Mouse (Mus musculus) gastrocnemius, adult 2 months (tissue): ENCODE results near the gene Stk26. TPM values are rescaled to one million over a fixed set of nuclear protein-coding genes. Genes with fewer than 3 reads are reported as not detected.

Experiments
- DNase-seq: peaks from one replicate; pipeline ENCODE4 v3.0.0; 2022
- H3K27ac ChIP-seq: fragments of 200-600 bp; 2 replicates; pipeline ENCODE4 v1.8.1; 2022; ENCODE audit warnings: mild to moderate bottlenecking
- H3K4me3 ChIP-seq: fragments of 200-600 bp; 2 replicates; pipeline ENCODE4 v1.8.1; 2022; ENCODE audit warnings: mild to moderate bottlenecking, moderate library complexity
- CTCF ChIP-seq: fragments of 200-600 bp; IDR thresholded peaks from 2 replicates; pipeline ENCODE4 v1.8.1; 2022; ENCODE audit warnings: antibody characterized with exemption, mild to moderate bottlenecking, moderate library complexity
- intact Hi-C: fragments of 180-260 bp; cut with DNase I; formaldehyde crosslinking; loops from one replicate; pipeline ENCODE4 v1.15.1; 2025
- long read RNA-seq, 2 experiments: library from polyadenylated mRNA; stranded (forward); transcript quantifications; one replicate each; pipeline ENCODE4 v2.0.0; 2021
- total RNA-seq, 2 experiments: library from RNA; stranded (reverse); gene quantifications; 2 replicates each; pipeline ENCODE4 v1.2.3; 2021

Gene Stk26
- 1 to 10 TPM; 1.9 TPM for total RNA-seq
- long read RNA-seq, experiment 1, partial matches to known transcripts, result 0 of 1 reads
- long read RNA-seq, experiment 1, other reads (novel, unspliced or antisense), result 0 of 1 reads
- long read RNA-seq, experiment 2, partial matches to known transcripts, result 1 of 1 reads
- long read RNA-seq, experiment 2, other reads (novel, unspliced or antisense), result 0 of 1 reads

DNA sequence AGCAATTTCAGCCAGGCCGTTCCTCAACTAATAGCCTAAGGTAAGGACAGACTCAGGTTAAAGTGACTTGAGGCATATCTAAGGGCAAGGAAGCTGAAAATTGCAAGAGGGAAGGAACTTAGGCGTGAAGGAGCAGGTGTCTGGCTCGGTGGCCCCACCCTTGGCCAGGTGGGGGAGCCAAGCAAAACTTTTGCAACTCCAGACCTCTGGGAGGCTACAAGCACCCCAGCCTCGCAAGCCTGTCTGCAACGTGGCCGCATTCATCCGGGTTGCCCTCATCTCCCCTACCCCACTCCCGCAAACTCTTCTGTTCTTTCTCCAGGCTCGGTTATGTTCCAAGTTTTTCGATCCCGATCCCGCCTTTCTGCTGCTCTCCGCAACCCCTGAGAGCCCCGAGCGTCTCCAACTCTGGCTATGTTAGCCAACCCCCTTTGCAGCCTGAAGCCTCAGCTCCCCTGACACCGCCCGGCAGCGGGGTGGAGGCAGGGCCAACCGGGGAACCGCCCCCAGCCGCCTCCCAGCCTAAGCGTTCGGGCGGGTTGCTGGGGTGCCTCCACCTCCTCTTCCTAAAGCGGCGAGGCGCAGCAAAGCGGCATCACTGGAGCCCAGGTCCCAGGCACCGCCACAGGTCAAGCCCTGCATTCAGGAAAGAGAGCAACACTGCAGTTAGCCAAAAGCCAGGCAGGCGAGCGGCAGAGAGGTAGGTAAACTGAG lies at the start of gene Stk26:
TSS of gene Stk26 (plus strand) at position 201 of the 714 bp plus-strand sequence.
- intact Hi-C loops, result no loop called here
- peak; percentile 12; the same call in 1 of the 2 replicates for TF ChIP-seq CTCF
- peak within 1 kb of the TSS; percentile 25; the same call in 1 of the 2 replicates for H3K27ac ChIP-seq
- H3K4me3 ChIP-seq, result peak within 1 kb of the TSS; percentile 75
- peak; percentile 78 for DNase-seq

DNA sequence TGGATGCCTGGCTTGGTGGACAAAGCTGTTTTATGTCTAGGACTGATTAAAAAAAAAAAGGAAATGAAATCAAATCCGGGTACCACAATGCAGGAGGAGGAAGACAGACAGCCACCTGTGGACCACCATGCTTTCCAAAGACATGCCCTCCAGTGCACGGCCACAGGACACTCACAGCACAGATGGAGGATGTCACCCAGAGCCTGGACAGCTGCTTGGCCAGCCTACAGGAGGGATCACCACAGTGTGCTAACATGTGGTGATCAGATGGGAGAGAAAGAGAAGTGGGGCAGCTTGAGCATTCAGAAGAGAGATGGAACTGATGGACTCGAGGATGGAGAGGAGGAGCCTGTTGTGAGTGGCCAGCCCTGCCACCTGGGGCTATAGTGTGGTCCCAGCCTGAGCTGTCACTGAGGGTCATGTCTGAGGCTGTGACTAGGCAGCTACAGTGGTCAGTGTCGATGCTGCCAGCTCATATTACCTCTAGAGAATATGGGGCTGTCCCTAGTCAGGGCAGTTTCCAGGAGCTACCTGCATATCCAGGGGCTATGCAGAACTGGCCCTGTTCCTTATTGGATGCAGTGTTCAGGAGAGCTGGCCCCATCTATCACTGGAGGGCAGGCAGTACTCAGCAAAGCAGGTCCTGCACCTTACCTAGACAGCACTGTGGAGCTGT lies 47.7 kb upstream of the Stk26 start:
- TF ChIP-seq CTCF, result no peak
- Histone ChIP-seq H3K27ac (no peak overlapping the region), H3K4me3 (no peak overlapping the region)
- intact Hi-C loops, result no loop called here
- DNase-seq, result no peak

DNA sequence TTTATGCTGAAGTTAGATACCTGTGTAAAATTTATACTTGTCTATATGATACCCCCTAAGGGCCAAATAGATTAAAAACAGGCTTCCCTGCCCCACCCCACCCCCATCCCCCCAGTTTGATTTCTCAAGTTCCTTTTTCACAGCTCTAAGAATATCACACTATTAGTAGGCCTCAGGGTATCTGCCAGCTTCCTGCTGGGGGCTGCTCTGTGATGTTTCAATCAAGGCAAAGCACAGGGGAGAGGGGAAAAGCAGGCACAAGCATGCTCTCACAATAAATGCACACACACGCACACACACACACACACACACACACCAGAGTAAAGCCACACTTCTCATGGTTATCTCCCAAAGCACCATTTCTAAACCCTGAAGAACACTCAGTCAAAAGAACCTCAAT lies 43.0 kb upstream of the Stk26 start:
- no peak for DNase-seq
- no peak for TF ChIP-seq CTCF
- intact Hi-C loops, result no loop called here
- Histone ChIP-seq H3K27ac (no peak overlapping the region), H3K4me3 (no peak overlapping the region)

DNA sequence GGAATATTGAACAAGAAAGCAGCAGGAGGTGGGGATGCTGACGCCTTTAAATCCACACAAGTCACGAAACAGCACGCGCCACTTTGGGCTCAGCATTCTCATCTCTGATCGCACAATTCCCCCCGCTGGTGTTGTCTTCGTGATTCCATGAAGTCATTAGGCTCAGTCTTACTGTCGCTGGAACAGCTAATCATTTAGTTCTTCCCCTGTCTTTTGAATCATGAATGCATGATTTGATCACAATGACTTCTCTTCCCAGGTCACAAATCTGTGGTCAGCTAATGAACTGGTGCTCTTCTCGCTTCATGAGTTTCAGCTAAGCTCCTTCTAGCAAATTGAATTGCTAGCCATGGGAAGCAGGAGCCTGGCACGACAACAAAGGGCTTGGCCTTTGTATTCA lies 42.3 kb upstream of the Stk26 start:
- no peak for TF ChIP-seq CTCF
- intact Hi-C loops, result no loop called here
- Histone ChIP-seq H3K27ac (no peak overlapping the region), H3K4me3 (no peak overlapping the region)
- no peak for DNase-seq

DNA sequence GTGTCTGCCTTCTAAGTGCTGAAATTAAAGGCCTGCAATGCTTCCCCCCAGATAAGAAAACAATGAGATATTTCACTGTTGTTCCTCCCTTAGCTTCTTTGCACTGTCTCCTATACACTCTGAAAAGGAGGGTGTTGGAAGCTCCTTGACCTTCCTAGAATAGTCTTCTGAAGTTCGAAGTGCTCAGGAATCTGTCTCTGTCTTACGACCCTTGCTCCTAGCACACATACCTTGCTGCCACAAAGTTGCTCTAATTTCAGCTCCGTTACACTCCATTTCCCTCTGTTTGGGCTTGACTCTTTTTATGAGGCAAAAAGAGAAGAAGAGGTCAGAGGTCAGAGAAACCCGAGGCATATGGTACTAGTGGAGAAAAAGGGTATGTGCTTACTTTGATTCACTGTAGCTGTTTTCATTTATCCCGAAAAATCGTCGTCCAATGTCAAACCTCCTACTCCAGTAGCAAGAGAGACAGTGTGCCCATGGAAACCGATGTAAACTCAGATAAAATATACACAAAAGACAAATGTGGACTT lies 41.1 kb upstream of the Stk26 start:
- Histone ChIP-seq H3K4me3 (no peak overlapping the region), H3K27ac (no peak overlapping the region)
- DNase-seq, result no peak
- intact Hi-C loops, result no loop called here
- no peak for TF ChIP-seq CTCF

DNA sequence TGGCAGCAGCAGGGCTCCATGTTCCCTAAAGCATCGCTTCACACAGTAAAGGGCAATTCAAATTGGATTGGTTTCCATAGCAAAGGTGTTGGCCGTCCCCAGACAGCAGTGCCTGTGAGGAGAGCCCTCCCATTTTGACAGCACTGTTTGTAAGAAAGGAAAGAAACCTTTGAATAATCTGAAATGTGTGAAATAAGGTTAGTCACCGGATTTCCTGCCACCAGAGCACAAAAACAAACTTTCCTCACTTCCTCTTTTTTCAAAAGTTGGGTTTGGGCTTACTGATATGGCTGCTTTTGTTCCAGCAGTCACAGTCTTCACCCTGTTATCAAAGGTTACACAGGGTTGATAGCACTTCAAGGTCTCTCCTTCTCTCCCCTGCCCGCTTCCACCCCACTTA lies 35.2 kb upstream of the Stk26 start:
- H3K27ac ChIP-seq, result no peak overlapping the region
- intact Hi-C loops, result no loop called here
- H3K4me3 ChIP-seq, result no peak overlapping the region
- no peak for TF ChIP-seq CTCF
- DNase-seq, result no peak

DNA sequence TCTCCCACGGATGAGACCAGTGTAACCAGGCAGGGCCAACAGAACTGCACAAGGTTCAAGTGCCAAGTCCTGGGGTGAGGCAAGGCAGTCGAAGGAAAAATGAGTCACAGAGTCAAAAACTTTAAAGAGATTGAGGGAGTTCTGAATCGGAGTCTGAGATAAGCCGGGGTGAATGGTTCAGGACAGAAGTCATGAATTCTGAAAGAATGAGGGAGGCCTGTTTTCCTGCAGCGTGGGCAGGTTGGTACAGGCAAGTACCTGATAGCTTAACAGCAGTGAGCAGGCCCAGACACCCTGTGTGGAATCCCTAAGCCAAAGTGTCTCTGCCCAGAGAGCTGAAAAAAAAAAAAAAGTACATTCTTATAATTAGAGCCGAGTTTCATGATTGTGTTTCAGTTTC lies 17.0 kb upstream of the Stk26 start:
- no peak for TF ChIP-seq CTCF
- intact Hi-C loops, result no loop called here
- DNase-seq, result no peak

DNA sequence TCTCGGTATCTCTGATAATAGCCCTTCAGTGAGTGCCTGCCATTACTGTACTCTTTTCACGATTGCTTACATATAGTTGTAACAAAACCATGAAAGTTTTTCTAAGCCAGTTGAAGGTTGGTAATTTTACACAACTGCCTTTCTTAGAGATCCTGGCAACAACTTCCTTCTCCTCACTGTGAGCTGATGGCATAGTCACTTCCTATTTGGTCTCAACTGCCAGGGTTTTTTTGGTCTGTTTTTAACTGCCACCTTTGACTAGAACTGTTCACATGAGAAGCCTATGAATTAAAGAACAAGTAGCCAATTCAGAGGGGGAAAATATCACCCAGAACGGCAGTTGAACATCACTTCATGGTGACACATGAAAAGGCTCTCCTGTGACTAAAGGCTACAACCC lies 5.3 kb upstream of the Stk26 start:
- Histone ChIP-seq H3K27ac (no peak overlapping the region), H3K4me3 (no peak overlapping the region)
- TF ChIP-seq CTCF, result no peak
- intact Hi-C loops, result no loop called here
- DNase-seq, result no peak

More for the DNA sequence above, 17.0 kb upstream of the Stk26 start:
- H3K4me3 ChIP-seq, result no peak overlapping the region
- H3K27ac ChIP-seq, result no peak overlapping the region

DNA sequence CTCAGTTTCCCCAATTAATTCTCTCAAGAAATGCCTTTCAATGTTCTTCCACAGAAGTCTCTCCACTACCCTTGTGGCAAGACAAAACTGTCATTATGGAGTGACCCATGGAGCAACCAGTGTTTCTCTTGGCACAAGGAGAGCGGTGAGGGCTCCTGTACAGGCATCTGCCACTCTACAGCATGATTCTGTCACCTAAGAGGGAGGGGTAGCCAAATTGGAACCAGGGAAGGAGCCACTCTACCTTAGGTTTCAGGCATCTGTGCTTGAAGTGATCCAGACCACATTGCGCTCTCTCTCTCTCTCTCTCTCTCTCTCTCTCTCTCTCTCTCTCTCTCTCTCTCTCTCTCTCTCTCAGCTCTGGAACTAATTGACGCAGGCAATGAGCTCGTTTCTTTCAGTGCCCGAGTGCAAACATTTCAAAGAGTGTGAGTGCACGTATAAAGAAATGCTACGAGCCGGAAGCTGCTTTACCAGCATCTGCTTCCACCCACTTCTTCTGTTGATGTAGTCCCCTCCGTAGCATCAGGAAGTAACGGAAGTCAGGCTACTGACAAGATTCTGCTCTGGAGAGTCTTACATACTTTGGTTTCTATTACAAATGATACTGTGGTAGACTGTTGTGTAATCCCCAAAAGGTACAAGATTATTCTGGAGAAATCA lies 4.7 kb upstream of the Stk26 start:
- TF ChIP-seq CTCF, result no peak
- no peak for DNase-seq
- H3K4me3 ChIP-seq, result no peak overlapping the region

DNA sequence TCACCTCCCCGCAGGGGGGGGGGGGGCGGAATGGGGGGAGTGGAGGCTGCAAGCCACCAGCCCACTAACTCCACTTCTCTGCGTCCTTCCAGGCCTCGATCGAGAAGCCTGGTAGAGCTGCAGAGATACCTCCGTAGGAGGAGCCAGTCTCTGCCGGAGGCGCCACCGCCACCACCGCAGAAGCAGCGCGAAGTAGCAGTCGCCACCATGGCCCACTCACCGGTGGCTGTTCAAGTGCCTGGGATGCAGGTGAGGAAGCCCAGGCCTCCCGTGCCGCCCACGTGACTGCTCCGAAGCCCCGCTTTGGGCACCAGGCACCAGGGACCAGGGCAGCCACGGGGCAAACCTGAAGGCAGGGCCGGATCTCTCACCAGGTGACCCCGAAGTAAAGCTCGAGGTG lies 740 bp downstream of the Stk26 start:
- intact Hi-C loops, result no loop called here
- H3K4me3 ChIP-seq, result peak overlapping the region; percentile 75
- no peak for TF ChIP-seq CTCF
- peak; percentile 22 for DNase-seq
- peak overlapping the region; percentile 25; the same call in 1 of the 2 replicates for H3K27ac ChIP-seq

More for the DNA sequence above, 4.7 kb upstream of the Stk26 start:
- H3K27ac ChIP-seq, result no peak overlapping the region
- intact Hi-C loops, result no loop called here

DNA sequence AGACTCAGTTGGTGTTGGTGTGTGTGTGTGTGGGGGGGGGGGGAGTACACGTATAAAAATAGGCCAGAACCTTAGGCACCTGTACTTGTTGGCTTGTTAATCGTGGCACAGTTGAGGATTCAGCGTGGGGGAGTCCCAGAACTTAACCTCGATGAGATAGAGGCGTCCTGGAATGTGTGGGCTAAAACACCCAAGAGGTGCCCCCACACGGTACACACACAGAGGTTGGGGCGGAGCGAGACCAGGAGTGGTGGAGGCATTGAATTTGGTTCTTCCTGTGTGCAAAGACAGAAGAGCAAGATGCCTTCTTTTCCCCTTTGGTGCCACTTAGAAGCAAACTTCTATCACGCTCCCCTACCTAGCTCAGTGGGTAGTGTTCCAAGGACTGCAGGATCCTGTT lies 1.2 kb downstream of the Stk26 start:
- intact Hi-C loops, result no loop called here
- Histone ChIP-seq H3K27ac (no peak overlapping the region), H3K4me3 (peak overlapping the region; percentile 75)
- no peak for TF ChIP-seq CTCF
- DNase-seq, result no peak

DNA sequence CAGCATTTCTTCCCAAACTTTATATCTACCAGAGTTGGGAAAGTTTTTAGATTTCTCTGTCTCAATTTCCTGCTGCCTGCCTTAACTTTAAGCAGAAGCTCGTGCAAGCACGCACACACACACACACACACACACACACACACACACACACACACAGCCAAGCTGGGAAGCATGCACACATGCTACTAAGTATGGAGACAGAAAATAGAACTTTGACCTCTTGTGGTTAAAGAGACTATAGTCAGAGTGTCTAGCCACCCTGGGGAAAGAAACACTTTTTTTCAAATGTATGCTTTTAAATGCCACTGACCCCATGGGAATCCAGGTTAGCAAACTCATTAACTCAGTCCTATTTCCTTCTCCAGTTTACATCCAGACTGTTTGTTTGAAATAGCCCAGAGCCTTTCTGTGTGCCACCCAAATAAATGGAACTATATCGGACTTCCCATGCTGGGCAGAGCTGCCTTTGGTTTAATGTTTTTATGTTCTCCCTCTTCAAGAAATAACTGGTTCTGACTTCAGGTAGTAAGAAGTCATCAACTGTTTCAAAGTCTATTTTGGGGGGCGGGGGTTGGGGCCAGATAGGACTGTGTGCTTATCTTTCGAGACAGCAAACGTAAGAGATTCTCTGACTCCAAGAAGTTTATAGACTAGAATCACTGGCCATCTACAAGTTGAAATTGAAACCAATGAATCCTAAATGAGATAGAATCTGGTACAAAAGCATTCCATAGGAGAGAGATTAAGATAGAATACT lies 9.8 kb downstream of the Stk26 start:
- H3K4me3 ChIP-seq, result no peak overlapping the region
- DNase-seq, result no peak
- no peak for TF ChIP-seq CTCF
- H3K27ac ChIP-seq, result no peak overlapping the region
- intact Hi-C loops, result no loop called here
